Mouse (Mus musculus) T-cell, adult 2 months (primary cell): ENCODE results near the gene Gpr1.

Source experiments
- DNase-seq: peaks from one replicate; pipeline ENCODE4 v3.0.0; 2022; ENCODE audit warnings: low spot score

Gene Gpr1

DNA sequence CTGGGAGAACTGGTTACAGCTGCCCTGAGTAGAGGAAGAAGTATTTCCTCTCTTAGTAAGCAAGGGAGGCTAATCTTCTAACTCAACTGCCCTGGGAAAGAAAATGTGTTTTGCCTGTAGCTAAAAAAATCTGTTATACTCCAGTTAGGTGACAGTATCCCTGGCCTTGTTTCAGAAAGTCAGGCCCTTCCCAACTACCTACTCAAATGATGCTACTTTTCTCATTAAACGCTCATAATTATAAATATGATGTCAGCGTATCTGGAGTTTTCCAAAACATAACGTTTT is at the start of gene Gpr1:
Gpr1 (minus strand) TSS at position 273 of the 288 bp plus-strand sequence.
- DNase-seq: no peak

DNA sequence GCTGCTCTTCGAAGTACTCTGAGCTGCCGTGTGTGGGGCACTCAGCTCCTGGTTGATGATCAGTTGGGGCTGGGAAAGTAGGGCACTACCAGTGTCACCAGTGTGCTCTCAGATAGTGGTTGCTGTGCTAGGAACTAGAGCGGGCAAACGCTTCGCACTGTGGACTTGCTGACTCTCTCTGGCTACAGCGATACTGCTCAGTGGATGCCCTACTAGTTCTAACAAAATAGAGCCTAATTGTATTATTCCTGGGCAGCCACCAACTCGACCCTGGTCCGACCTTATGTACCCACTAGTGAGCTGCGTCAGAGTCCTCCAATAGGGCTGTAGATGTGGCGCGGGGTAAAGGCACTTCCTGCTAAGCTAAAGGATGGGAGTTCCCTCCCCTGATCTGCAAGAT is 49.3 kb upstream of the Gpr1 start:
- DNase-seq: no peak

DNA sequence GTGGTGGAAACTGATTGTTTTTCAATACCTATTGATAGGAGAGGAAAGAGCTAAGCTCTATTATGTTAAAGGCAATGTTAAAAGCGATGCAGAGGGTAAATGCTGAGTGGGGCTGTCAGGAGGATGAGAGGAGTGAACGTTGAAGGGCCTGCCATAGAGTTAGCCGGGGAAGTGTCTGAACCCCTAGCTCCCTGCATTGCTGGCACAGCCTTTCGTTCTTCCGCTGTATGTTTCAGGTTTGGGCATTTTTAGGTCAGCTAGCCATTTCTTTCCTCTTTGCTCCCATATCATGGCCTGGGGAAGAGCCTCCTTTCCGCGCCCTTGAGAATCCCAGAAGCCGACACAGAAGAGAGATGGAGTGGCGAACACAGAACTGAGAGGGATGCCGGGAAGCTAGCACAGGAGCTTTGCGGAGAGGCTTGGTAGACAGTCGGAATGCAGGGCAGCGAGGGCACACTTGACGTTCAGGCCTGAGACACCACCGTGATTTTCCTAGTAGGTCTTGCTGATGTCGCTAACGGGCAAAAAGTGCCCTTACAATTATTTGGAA is 46.8 kb upstream of the Gpr1 start:
- DNase-seq: no peak

- DNase-seq: no peak
Measured at GRCm38 (mm10) chr1:63260742-63261033, 46.3 kb upstream of the Gpr1 start.

- DNase-seq: no peak
Measured at GRCm38 (mm10) chr1:63259916-63260741, 45.8 kb upstream of the Gpr1 start.

- DNase-seq: no peak
Measured at GRCm38 (mm10) chr1:63259271-63259830, 45.0 kb upstream of the Gpr1 start.

DNA sequence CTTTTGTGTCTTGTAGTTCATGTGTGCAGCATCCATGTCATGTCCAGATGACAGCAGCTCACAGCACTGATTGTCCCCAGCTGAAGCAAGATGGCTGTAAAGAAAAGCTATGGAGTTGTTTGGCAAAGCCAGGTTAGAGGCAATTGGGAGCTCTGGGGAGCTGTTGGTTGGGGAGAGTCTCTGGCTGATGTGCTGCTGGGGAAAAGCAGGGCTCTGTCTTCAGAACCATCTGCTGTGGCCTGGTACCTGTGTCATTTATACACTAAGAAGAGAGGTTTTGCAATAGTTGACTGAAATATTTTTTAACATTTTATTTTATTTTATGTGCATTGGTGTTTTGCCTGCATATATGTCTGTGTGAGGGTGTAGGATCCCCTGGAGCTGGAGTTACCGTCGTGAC is 44.2 kb upstream of the Gpr1 start:
- no peak for DNase-seq

DNA sequence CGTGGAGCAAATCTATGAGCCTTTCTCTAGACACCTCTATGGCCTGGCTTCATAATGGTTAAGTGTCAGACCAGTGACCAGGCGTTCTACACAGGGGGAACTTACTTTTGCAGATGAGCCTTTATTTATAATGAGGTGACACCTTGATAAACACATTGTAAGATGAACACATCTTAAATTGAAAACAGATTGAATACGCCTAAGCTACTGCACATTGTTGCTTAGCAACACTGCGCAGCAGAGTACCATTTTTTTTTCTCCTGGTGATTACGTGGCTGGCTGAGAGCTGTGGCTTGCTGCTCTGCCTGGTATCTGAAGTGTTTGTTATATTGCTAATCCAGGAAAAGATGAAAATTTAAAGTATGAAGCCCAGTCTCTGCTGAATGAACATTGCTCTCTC is 41.7 kb upstream of the Gpr1 start:
- no peak for DNase-seq

GRCm38 (mm10) chr1:63255101-63255500 is 40.8 kb upstream of the Gpr1 start:
- DNase-seq: no peak

DNA sequence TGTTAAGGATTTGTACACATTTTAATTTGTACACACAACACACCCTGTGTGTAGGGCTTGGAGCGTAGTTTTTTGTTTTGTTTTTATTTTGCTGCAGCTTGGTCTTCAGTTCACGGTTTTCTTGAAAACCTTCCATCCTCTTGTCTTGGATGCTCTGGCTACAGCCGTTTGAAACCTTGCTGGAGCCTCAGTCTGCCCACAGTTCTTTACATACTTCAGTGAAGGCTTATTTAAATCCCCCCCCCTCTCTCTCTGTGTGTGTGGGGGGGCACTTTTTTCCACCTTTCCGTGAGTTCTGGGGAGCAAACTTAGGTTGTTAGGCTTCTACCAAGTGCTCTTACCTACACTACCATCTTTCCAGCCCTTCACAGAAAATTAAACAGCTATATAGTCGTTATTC is 38.9 kb upstream of the Gpr1 start:
- DNase-seq: no peak

DNA sequence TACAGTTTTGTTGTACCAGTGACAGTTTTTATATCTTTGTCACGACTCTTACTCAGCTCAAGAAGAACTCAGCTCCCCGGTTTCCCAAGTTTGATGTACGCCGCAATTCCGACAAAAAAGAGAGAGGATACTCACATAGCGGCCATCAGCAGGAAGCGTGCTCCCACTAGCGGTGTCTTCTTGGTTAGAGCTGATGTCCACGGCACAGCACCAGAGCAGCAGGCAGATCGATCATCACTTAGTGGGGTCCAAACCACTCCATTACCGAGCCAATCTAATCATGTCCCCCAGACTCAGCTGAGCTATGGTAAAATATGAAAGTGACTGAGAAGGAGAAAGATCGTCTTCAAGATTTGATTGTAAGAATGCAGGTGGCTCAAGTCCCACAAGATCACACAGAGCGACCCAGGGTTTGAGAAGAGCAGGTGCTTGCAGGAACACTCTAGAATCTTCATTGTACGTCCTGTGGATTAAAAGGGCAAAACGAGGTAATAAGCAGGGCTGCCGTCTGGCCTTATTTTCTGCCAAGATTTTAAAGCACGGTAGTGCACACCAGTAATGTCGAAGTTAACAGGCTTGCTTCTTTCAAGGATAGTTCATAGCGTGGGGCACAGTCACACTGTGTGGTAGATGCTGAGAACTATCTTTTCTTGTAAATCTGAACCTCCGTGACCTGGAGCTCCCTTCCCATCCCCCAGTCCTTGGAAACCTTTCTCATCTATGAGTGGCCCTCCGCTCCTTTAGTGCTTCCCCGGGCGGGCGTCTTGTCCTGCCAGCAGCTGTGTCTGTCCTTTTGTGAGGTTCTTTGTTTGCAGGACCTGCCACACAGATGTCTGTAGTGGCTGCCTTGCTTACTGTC is 38.2 kb upstream of the Gpr1 start:
- DNase-seq: no peak

DNA sequence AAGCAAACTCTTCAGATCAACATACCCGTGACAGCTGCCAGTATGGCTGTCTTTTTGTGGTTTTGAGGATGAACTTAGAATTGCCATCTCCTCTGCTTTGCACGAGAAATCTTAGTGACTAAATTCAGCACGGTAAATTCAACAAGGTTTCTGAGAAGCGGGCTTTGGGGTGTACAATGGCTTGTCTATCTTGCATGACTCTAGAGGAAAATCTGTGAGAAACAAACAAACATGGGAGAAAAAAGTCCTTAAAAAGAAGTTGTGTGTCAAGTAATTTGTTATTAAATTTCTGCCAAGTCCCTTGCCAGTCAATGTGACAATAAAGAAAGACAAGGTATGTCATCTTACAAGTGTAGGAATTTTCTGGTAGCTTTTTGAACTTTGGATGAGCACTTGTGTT is 34.9 kb upstream of the Gpr1 start:
- no peak for DNase-seq

GRCm38 (mm10) chr1:63248360-63248851 is 34.1 kb upstream of the Gpr1 start:
- no peak for DNase-seq

GRCm38 (mm10) chr1:63247831-63248359 is 33.6 kb upstream of the Gpr1 start:
- DNase-seq: no peak

DNA sequence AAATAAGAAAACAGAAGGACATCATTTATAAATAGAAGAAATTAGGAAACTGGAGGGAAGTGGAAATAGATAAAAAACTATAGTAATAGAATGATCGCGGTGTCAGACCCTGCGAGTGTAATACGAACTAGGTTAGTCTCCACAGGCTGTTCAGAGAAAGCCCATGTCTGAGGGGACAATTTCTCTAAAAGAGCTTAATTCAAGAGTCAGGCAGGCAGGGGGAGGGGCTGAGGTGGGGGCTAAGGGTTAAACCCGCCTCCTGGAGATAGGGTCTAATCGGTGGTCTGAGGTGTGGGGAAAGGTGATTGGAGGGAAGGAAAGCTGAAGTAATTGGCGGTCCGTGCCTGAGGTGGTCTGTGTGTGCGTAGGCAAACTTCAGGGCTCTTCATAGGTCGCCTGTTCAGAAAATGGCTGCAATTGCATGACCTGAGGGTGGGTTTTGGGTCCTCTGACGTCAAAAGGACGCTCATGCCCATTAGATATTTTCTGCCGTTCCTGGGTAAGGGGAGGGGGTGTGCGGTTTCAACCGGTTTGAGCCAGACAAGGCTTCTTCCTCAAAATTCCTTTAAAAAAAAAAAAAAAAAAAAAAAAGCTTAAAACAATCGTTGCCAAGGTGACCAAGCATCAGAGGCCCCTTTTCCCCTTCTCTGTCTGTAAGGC is 32.6 kb upstream of the Gpr1 start:
- DNase-seq: no peak

GRCm38 (mm10) chr1:63243854-63244253 is 29.5 kb upstream of the Gpr1 start:
- DNase-seq: no peak

DNA sequence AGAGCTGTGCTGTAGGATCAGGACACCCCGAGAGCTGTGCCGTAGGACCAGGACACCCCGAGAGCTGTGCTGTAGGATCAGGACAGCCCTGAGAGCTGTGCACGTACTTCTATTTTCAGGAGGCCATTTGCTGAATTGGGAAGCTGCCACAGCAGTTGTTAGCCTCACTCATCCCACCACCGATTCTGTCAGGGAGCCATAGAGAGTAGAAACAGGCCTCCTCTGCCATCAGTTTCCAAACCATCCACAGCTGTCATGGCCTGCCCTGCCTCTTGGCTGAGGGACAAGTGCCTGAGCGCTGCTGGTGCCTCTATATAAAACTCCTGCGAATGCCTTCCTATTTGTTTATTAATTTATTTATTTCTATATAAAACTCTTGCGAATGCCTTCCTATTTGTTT is 25.4 kb upstream of the Gpr1 start:
- no peak for DNase-seq

GRCm38 (mm10) chr1:63239305-63239704 is 25.0 kb upstream of the Gpr1 start:
- no peak for DNase-seq

DNA sequence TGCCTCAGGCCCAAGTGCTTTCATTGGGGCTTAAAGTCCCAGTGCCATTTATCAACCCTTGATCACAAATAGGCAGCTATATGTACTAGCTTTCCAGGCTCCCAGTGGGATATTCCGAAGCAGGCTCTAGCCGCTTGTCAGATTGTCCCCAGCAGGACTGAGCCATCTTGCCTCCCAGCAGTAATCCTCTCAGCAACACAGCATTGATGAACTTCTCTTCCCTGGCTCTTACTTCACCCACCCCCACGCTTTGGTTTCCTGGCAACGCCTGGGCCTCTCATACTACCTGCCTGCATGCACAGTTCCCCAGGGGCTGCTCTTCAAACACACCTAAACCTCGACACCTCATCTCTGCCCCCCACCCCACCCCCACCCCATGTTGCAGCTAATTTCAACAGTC is 23.0 kb upstream of the Gpr1 start:
- DNase-seq: no peak

DNA sequence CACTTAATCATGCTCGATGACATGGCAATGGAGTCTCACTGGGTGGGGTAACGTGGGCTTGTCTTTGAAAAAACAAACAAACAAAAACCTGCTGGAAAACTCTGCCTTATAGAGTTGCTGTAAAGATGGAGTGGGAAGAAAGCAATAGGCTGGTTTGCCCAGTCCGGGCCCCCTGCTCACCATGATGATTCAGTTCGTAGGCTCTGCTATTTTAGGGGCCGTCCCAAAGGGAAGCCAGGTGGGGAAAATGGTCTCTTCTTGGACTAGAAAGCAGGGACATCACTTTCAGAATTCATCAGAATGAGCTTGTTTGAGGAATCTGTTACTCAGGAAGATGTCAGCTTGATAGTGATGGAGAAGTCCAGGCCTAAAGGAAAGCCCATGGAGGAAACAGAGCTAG is 12.9 kb upstream of the Gpr1 start:
- DNase-seq: no peak

DNA sequence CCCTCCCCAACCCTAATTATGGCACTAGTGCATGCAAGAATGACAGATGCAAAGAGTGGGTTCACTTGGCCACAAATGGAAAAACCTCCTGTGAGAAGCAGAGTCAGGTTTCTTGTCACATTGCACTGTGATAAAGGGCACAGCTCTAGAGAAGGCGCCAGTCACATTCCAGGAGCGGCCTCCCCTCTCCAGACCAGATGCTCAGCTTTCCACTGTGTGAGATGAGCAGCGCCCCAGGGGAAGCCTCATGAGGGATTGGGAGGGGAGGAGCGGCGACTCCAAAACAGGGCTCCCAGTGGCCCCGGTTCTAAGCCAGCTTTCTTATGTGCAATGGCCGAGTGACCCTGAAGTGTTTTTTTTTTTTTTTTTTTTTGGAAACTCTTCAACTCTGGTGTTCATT is 11.5 kb upstream of the Gpr1 start:
- DNase-seq: no peak

GRCm38 (mm10) chr1:63225009-63225408 is 10.7 kb upstream of the Gpr1 start:
- no peak for DNase-seq
